Mouse (Mus musculus) urinary bladder, adult 18-20 months (tissue): ENCODE data around the gene Ttc21b.
A peak's percentile ranks its signal among the peaks of the same experiment; 100 is the strongest.

Experiments used
- DNase-seq, 2 experiments: peaks; one replicate each; pipeline ENCODE4 v3.0.0; 2022; ENCODE audit warnings: low spot score in 2 of 2, mixed read lengths in 2 of 2

Gene Ttc21b

GRCm38 (mm10) chr2:66171643-66172042, 84.8 kb downstream of the Ttc21b start:
- DNase-seq: no peak

GRCm38 (mm10) chr2:66170721-66171120, 85.7 kb downstream of the Ttc21b start:
- no peak for DNase-seq

GRCm38 (mm10) chr2:66165025-66165424, 91.4 kb downstream of the Ttc21b start:
- DNase-seq: no peak

GRCm38 (mm10) chr2:66158140-66158915, 98.1 kb downstream of the Ttc21b start:
- no peak for DNase-seq

DNA sequence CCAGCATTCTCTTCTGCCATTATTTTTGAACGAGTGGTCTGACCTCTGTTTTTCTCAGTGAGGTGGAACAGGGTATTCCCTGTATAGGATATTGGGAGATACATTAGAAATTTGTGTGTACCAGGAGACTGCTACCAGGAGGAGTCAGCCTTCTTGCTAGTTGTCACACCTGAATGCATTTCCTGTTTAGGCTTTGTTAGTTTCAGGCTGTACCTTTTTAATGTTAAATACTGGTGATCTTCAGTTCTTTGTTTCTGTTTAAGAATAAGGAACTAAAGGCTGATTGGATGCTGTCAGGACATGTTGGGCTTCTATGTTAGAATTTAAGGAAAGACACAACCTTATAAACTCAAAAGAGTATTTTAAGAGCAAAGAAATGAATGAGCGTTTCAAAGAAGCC, 105.0 kb downstream of the Ttc21b start:
- DNase-seq: no peak

- DNase-seq: no peak
Measured at GRCm38 (mm10) chr2:66150531-66150930, 105.9 kb downstream of the Ttc21b start.

GRCm38 (mm10) chr2:66148654-66149230, 107.7 kb downstream of the Ttc21b start:
- DNase-seq: no peak

DNA sequence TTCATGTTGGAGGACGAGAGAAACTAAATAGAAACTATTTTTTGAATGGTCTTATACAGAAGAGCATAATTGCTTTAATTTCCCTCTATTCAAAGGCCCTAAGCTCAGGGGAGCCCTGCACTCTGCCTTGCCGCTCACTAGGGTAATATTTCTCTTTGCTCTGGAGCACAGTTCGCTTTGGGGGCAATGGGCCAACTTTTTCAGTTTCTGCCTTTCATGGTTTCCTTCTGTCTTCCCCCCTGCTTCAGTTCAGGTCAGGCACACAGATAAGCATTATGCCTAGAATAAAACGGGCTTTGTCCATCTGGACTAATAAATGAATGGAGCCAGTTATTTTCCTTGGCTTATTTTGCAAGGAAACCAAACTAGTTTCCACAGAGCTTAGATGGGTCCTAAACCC, 109.9 kb downstream of the Ttc21b start:
- no peak for DNase-seq

DNA sequence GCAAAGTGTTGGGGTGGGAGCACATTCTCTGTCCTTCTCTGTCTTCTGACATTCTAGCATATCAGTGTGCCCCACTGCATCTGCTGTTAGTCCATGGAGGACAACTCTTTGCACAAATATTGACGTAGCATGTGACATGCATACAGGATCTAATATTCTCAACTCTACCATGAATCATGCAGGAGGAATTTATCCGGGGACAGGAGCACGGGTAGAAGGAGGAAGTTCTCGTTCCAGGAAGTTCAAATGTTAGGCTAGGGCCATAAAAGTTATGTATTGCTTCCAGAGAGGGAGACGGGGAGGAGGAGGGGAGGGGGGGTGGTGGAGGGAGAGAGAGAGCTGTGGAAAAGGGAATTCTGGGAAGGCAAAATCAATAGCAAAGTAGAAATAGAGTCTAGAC, 111.6 kb downstream of the Ttc21b start:
- peak in 1 of 2 experiments; percentile 10 for DNase-seq

- DNase-seq: no peak
Measured at GRCm38 (mm10) chr2:66143284-66143683, 113.1 kb downstream of the Ttc21b start.

DNA sequence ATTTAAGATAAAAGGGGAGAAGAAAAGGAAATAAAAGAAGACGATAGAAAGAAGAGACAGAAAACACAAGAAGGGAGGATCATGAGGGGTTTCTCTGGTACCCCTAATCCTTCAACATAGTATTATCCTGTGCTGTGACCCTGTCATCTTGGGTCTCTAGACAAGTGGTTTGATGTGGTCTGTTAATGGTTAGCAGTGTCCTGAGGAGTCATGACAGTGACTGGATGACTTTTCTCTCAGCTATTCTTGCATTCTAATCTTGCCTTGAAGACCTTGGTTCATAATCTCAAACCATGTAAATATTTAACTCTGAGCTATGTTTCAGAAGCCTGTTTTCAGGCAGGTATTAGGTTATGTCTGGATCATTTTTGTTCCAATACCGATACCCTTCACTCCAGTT, 113.7 kb downstream of the Ttc21b start:
- no peak for DNase-seq

GRCm38 (mm10) chr2:66142268-66142667, 114.1 kb downstream of the Ttc21b start:
- no peak for DNase-seq

DNA sequence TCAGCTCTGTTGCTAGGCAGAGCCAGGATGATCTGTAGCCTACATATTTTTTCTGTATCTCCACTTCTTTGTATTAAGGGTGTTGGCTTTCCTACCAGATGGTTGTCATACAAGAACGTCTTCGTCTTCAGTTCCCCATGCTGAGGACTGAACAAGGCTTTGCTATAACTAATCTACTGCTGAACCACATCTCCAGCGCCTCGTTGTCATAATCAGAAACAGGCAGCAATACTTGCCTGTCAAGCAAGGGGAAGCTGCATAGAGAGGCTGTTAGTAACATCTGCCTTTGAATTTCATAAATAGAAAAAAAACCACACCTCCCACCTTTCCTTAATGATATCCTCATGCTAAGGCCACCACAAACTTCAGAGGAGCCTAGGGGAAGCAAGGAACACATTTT, 116.2 kb downstream of the Ttc21b start:
- DNase-seq: no peak
